Mouse (Mus musculus) CH12.LX (cell line): ENCODE data around the gene BC035044. TPM values are rescaled to one million over a fixed set of nuclear protein-coding genes. Genes with fewer than 3 reads are reported as not detected.
A peak's percentile ranks its signal among the peaks of the same experiment; 100 is the strongest.
"Not testable (repeated sequence)": the region's sequence is repeated elsewhere in the genome, so short reads cannot be mapped to it uniquely, and the experiment has no call there.

Source experiments
- DNase-seq: peaks from one replicate; pipeline ENCODE4 v3.0.0-alpha.2; 2013; ENCODE audit errors: extremely low read depth
- H3K27ac ChIP-seq: 2 replicates; pipeline ENCODE4 v1.5.1; 2012; ENCODE audit warnings: low read depth, mild to moderate bottlenecking, control low read depth, moderate library complexity; ENCODE audit not compliant: insufficient read depth
- H3K27me3 ChIP-seq: replicated peaks from 2 replicates; pipeline ENCODE3; 2012; ENCODE audit warnings: inconsistent platforms
- H3K36me3 ChIP-seq, 2 experiments: replicated peaks in 1 of 2; 2 replicates each; pipeline versions ENCODE3 to v1.6.1; 2012; ENCODE audit warnings: inconsistent platforms in 1 of 2, low read length in 1 of 2, mild to moderate bottlenecking in 1 of 2, mixed read lengths in 1 of 2, moderate library complexity in 1 of 2; ENCODE audit not compliant: control insufficient read depth in 1 of 2, insufficient read depth in 1 of 2
- H3K4me1 ChIP-seq, 2 experiments: 2 replicates each; pipeline ENCODE4 v1.6.1; 2012; ENCODE audit warnings: inconsistent platforms in 1 of 2, moderate library complexity in 1 of 2; ENCODE audit not compliant: insufficient read depth in 2 of 2, control insufficient read depth in 1 of 2
- H3K4me2 ChIP-seq: 2 replicates; pipeline ENCODE4 v1.6.1; 2012; ENCODE audit warnings: low read depth, mild to moderate bottlenecking, control low read depth; ENCODE audit not compliant: poor library complexity, insufficient read depth, severe bottlenecking
- H3K4me3 ChIP-seq, 3 experiments: fragments of 150-350 bp in 1 of 3; sonication (generic) in 1 of 3; replicated peaks in 1 of 3; 2 replicates each; pipeline versions ENCODE3 to v1.5.1; 2011 to 2012; ENCODE audit warnings: low read depth in 2 of 3, low read length in 2 of 3, mild to moderate bottlenecking in 2 of 3, moderate library complexity in 2 of 3, control low read depth in 1 of 3, improper control_type of control experiment in 1 of 3, inconsistent platforms in 1 of 3, mixed read lengths in 1 of 3; ENCODE audit not compliant: poor library complexity in 1 of 3
- H3K79me2 ChIP-seq: replicated peaks from 2 replicates; pipeline ENCODE4 v1.6.1; 2012; ENCODE audit warnings: mild to moderate bottlenecking, moderate library complexity; ENCODE audit not compliant: control insufficient read depth, poor library complexity, insufficient read depth, severe bottlenecking; ENCODE audit errors: extremely low read depth
- H3K9ac ChIP-seq: 2 replicates; pipeline ENCODE4 v1.6.1; 2012; ENCODE audit warnings: low read depth, mild to moderate bottlenecking, control low read depth, moderate library complexity; ENCODE audit not compliant: insufficient read depth
- H3K9me3 ChIP-seq: replicated peaks from 2 replicates; pipeline ENCODE3; 2012; ENCODE audit warnings: low read length, inconsistent platforms, mixed read lengths
- CHD1 ChIP-seq: IDR thresholded peaks from 2 replicates; pipeline ENCODE4 v1.6.1; 2012; ENCODE audit warnings: low read depth, low read length, improper control_type of control experiment, inconsistent platforms
- ETS1 ChIP-seq: conservative IDR thresholded peaks from 2 replicates; pipeline ENCODE4 v1.6.1; 2012; ENCODE audit warnings: low read depth, mild to moderate bottlenecking, inconsistent platforms, low read length, improper control_type of control experiment, moderate library complexity
- IRF4 ChIP-seq: IDR thresholded peaks from 2 replicates; pipeline ENCODE4 v1.6.1; 2014; ENCODE audit warnings: low read depth, mild to moderate bottlenecking, inconsistent platforms, low read length, improper control_type of control experiment
- JUND ChIP-seq: conservative IDR thresholded peaks from 2 replicates; pipeline ENCODE4 v1.6.1; 2011; ENCODE audit warnings: low read depth, low read length, improper control_type of control experiment
- MAFK ChIP-seq: IDR thresholded peaks from 2 replicates; pipeline ENCODE4 v1.6.1; 2011; ENCODE audit warnings: low read length, improper control_type of control experiment; ENCODE audit not compliant: insufficient replicate concordance
- MEF2A ChIP-seq: IDR thresholded peaks from 2 replicates; pipeline ENCODE4 v1.6.1; 2014; ENCODE audit warnings: low read depth, mild to moderate bottlenecking, inconsistent platforms, low read length, improper control_type of control experiment, borderline replicate concordance
- MXI1 ChIP-seq: IDR thresholded peaks from 2 replicates; pipeline ENCODE4 v1.6.1; 2011; ENCODE audit warnings: mild to moderate bottlenecking, low read depth, low read length, improper control_type of control experiment
- NELFE ChIP-seq: IDR thresholded peaks from 2 replicates; pipeline ENCODE4 v1.6.1; 2011; ENCODE audit warnings: low read depth, low read length, improper control_type of control experiment
- POLR2A ChIP-seq: IDR thresholded peaks from 2 replicates; pipeline ENCODE4 v1.6.1; 2011; ENCODE audit warnings: low read depth, mild to moderate bottlenecking, improper control_type of control experiment, low read length
- RAD21 ChIP-seq: IDR thresholded peaks from 2 replicates; pipeline ENCODE4 v1.6.1; 2011; ENCODE audit warnings: low read depth, mild to moderate bottlenecking, low read length, improper control_type of control experiment, moderate library complexity
- RCOR1 ChIP-seq: conservative IDR thresholded peaks from 2 replicates; pipeline ENCODE4 v1.6.1; 2012; ENCODE audit warnings: low read depth, mild to moderate bottlenecking, inconsistent platforms, low read length, improper control_type of control experiment
- TBP ChIP-seq: conservative IDR thresholded peaks from 2 replicates; pipeline ENCODE4 v1.6.1; 2011; ENCODE audit warnings: low read depth, low read length, improper control_type of control experiment
- USF1 ChIP-seq: IDR thresholded peaks from 2 replicates; pipeline ENCODE4 v1.6.1; 2014; ENCODE audit warnings: low read depth, mild to moderate bottlenecking, inconsistent platforms, low read length, improper control_type of control experiment
- USF2 ChIP-seq: conservative IDR thresholded peaks from 2 replicates; pipeline ENCODE4 v1.6.1; 2011; ENCODE audit warnings: low read depth, low read length, improper control_type of control experiment
- ZMIZ1 ChIP-seq: IDR thresholded peaks from 2 replicates; pipeline ENCODE4 v1.6.1; 2012; ENCODE audit warnings: low read depth, mild to moderate bottlenecking, inconsistent platforms, low read length, improper control_type of control experiment
- ZNF384 ChIP-seq: IDR thresholded peaks from 2 replicates; pipeline ENCODE4 v1.6.1; 2012; ENCODE audit warnings: low read depth, low read length, improper control_type of control experiment, inconsistent platforms
- dilution Hi-C: fragments of 300-500 bp; cut with MboI; formaldehyde crosslinking; loops from 2 replicates; pipeline ENCODE4 v1.14.3; 2020; ENCODE audit warnings: low sequenced_read_pairs; ENCODE audit not compliant: extremely low pct_unique_long_range_greater_than_20kb, extremely low pct_ligation_motif_present
- in situ Hi-C: fragments of 300-500 bp; cut with MboI; formaldehyde crosslinking; loops from 3 replicates; pipeline ENCODE4 v1.14.3; 2019; ENCODE audit warnings: low sequenced_read_pairs, low pct_ligation_motif_present, low pct_unique_long_range_greater_than_20kb, mixed read lengths
- polyA plus RNA-seq: library from polyadenylated mRNA; unstranded; fragments of >175 nt; gene quantifications from 2 replicates; pipeline ENCODE4 v1.2.1, GENCODE M21; 2012; ENCODE audit warnings: low read depth; ENCODE audit not compliant: insufficient read length
- total RNA-seq, 2 experiments: library from RNA; depleted of rRNA; stranded (reverse); fragments of 300-350 nt in 1 of 2; fragments of >200 nt in 1 of 2; gene quantifications; 2 replicates each; pipeline ENCODE4 v1.2.3; 2012 to 2014

The BC035044 gene
- total and polyA plus RNA-seq, 3 experiments: 49.7 to 121 (median 51.6) TPM

GRCm38 (mm10) chr6:128888834-128889233 is 2.1 kb downstream of the BC035044 start (continued):
- TF ChIP-seq RAD21: peak; percentile 15
- TF ChIP-seq CHD1: peak; percentile 85
- TF ChIP-seq JUND: peak; percentile 95
- peak; percentile 25; the same call in 1 of the 2 replicates for TF ChIP-seq ZNF384
- TF ChIP-seq USF2: no peak
- TF ChIP-seq MAFK: peak; percentile 92
- TF ChIP-seq MEF2A: peak; percentile 83
- TF ChIP-seq USF1: no peak

GRCm38 (mm10) chr6:128887091-128887790 is 3.7 kb downstream of the BC035044 start, which contains the start of gene Clec2i:
Gene Clec2i (plus strand): TSS chr6:128887588.
- Histone ChIP-seq H3K4me3 (peak within 1 kb of the TSS; percentile 74 to 84 (median 75)), H3K36me3 (peaks cover 10 to 22% of the 10 kb centered on the region in 2 experiments), H3K27ac (peak within 1 kb of the TSS; percentile 94), H3K4me1 (peaks cover 4 to 34% of the 10 kb centered on the region in 2 experiments; a peak in 3 of 4 replicates)
- H3K27me3 ChIP-seq, in situ Hi-C loops, dilution Hi-C loops, H3K9me3 ChIP-seq: not testable (repeated sequence)
- 0 out of 2 replicates have a peak, but pooled peaks have one; percentile 22 for TF ChIP-seq MEF2A
- TF ChIP-seq RCOR1: 0 out of 2 replicates have a peak, but pooled peaks have one; percentile 11
- TF ChIP-seq NELFE: peak; percentile 52; the same call in 1 of the 2 replicates
- TF ChIP-seq POLR2A: peak; percentile 43; the same call in 1 of the 2 replicates
- TF ChIP-seq MXI1: peak; percentile 6; the same call in 1 of the 2 replicates
- TF ChIP-seq ETS1: 0 out of 2 replicates have a peak, but pooled peaks have one; percentile 4
- TF ChIP-seq USF1: peak; percentile 65
- peak; percentile 46; the same call in 1 of the 2 replicates for TF ChIP-seq IRF4
- peak; percentile 68; the same call in 1 of the 2 replicates for TF ChIP-seq CHD1
- TF ChIP-seq TBP: peak; percentile 50; the same call in 1 of the 2 replicates
- TF ChIP-seq ZMIZ1: 0 out of 2 replicates have a peak, but pooled peaks have one; percentile 25
- TF ChIP-seq, all 38 proteins: peak for 11; not testable (repeated sequence) for 27
- Histone ChIP-seq H3K9ac (peak within 1 kb of the TSS; percentile 95), H3K4me2 (peak within 1 kb of the TSS; percentile 80), H3K79me2 (peaks cover 60% of the 10 kb centered on the region)
- peak; percentile 95 for DNase-seq
